Mouse (Mus musculus): ENCODE measurements at regions not wholly inside any gene's neighbourhood (a gene's known extent, or its start where the extent isn't known, plus 50 kb on each side); places are given as distances from the start of the nearest gene placed in this dataset.

- DNase-seq: no peak
Observed at GRCm38 (mm10) chrX:12834681-12835080, 72.8 kb upstream of the Med14 start.

- DNase-seq: no peak
Observed at GRCm38 (mm10) chrX:12832709-12833108, 70.8 kb upstream of the Med14 start.

GRCm38 (mm10) chrX:12829165-12829564, 67.3 kb upstream of the Med14 start:
- DNase-seq: no peak

GRCm38 (mm10) chrX:12827299-12827872, 65.5 kb upstream of the Med14 start:
- no peak for DNase-seq

DNA sequence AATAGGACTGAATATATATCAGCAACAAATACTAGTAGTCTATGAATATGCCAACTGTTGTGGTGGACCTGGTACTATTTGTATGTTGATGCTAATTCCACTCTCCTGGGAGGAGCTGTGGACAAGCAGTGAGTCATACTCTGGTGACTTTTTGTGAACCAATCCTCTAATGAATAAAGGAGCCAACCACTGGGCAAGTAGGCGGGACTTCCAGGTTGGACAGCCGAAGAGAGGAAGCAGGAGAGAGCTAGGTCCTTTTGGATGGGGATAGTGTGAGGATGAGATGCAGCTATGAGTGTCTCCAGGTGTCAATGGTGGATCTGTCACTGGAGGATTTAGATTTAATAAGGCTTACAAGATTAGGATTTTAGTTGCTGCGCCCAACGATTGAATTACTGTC, 64.8 kb upstream of the Med14 start:
- DNase-seq: no peak

GRCm38 (mm10) chrX:12825262-12825661, 63.4 kb upstream of the Med14 start:
- no peak for DNase-seq

GRCm38 (mm10) chrX:12824497-12824896, 62.6 kb upstream of the Med14 start:
- no peak for DNase-seq

GRCm38 (mm10) chrX:12822777-12823176, 60.9 kb upstream of the Med14 start:
- no peak for DNase-seq

- DNase-seq: no peak
Observed at GRCm38 (mm10) chrX:12813083-12813660, 51.3 kb upstream of the Med14 start.

Small RNAs in the stretch of these regions (microRNA-seq; reads per million reads assigned to microRNA genes)
- 0 reads per million in 2 experiments for gene Gm25063

Data from adrenal gland, postnatal 25 days (tissue).